Mouse (Mus musculus) large intestine, adult 2 months (tissue): ENCODE measurements around the gene Fgf22. TPM values are rescaled to one million over a fixed set of nuclear protein-coding genes. Genes with fewer than 3 reads are reported as not detected.
"Not testable (repeated sequence)": the region's sequence is repeated elsewhere in the genome, so short reads cannot be mapped to it uniquely, and the experiment has no call there.

ENCODE experiments used
- DNase-seq: peaks from one replicate; pipeline ENCODE4 v3.0.0-alpha.2; 2012; ENCODE audit warnings: low read depth, low spot score
- WGBS: fragments of 180-500 bp; shearing (Covaris S2); methylation state at CpG from one replicate; pipeline ENCODE4 v1.1.7; 2018; 5-methylcytosine and 5-hydroxymethylcytosine counted together
- polyA plus RNA-seq: library from polyadenylated mRNA; depleted of rRNA; stranded (reverse); fragments of >200 nt; gene quantifications from 2 replicates; pipeline ENCODE4 v1.2.3, GENCODE M21; 2012

Gene Fgf22
- polyA plus RNA-seq, 1 experiment = not detected

DNA sequence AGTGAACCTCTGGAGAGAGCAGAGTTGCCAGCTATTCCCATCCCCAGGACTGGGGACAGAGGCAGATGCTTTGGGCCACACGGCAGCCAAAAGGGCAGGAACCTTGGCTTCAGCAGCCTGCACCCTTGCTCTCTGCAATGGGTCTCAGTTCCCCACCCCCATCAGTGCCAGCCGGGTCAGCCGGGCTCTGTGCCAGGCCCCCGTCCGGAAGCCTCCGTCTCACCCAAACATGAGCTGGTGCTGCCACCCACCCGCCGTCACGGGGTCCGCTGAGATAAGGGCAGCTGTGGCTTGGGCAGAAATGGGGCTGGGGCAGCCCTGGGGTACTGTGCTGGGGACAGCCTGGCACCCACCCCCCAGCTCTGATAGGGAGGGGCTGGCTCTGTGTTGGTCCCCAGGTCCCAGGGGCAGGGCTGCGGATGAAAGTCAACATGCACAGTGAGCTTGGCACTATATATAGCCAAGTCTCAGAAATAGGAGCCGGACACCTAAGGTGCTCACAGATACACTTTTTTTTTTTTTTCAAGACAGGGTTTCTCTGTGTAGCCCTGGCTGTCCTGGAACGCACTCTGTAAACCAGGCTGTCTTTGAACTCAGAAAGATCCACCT is 25.4 kb upstream of the Fgf22 start:
- 66% methylated on average over 13 of the region's 13 CpGs for WGBS
- DNase-seq = no peak

DNA sequence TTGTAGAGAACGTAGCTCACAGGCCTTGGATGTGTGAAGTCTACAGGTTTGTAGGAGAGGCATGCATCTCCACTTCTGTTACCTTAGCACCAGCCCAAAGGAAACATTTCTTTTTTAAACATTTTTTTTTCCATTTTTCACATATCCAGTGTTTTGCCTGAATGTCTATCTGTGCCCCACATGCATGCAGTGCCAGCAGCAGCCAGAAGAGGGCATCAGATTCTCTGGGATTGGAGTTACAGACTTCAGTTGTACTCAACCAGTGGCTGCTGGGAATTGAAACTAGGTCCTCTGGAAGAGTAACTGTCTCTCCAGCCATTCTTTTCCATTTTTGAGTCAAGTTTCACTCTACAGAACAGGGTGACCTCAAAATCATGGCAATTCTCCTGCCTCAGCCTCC is 22.4 kb upstream of the Fgf22 start:
- WGBS = 95% methylated on average over 1 of the region's 1 CpGs
- DNase-seq = no peak

DNA sequence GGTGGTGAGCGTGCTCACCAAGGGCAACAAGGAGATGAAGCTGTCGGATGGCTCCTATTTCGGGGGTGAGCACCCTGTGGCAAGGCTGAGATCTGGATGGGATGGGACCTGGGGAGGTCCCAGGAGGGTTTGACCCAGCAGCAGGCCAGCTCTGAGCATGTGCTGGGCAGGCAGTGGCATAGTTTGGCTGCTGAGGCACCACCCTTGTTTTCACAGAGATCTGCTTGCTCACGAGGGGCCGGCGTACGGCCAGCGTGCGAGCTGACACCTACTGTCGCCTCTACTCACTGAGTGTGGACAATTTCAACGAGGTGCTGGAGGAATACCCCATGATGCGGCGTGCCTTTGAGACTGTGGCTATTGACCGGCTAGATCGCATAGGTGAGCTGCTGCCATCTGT is 21.0 kb upstream of the Fgf22 start:
- WGBS = 96% methylated on average over 15 of the region's 15 CpGs
- no peak for DNase-seq

DNA sequence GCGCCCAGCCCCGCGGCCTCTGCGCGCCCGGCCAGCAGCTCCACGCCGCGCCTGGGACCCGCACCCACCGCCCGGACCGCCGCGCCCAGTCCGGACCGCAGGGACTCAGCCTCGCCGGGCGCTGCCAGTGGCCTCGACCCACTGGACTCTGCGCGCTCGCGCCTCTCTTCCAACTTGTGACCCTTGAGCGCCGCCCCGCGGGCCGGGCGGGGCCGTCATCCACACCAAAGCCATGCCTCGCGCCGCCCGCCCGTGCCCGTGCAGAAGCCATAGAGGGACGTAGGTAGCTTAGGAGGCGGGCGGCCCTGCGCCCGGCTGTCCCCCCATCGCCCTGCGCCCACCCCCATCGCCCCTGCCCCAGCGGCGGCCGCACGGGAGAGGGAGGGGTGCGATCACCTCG is 19.5 kb upstream of the Fgf22 start:
- no peak for DNase-seq
- WGBS = 73% methylated on average over 51 of the region's 52 CpGs

- 88% methylated on average over 14 of the region's 14 CpGs for WGBS
- no peak for DNase-seq
These were observed 18.2 kb upstream of the Fgf22 start for GRCm38 (mm10) chr10:79736706-79737105.

GRCm38 (mm10) chr10:79738259-79738658 is 16.6 kb upstream of the Fgf22 start:
- 89% methylated on average over 10 of the region's 10 CpGs for WGBS

DNA sequence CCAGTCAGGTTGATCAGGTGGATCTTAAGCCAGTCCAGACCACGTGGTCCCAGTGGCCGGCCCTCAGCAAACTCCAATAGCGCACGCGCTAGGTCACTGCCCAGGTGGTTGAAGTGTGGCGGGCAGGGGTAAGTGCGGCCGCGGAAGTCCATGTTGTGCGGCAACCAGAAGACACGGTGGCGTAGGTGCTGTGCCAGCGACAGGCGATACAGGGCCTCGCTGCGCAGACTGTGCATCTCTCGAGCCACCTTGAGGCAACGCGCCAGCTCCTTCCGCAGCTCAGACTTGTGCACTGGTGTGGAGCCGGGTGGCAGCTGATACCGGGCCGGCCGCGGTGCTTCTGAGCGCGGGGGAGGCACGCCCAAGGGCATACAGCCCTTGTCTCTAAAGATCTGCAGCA is 15.6 kb upstream of the Fgf22 start:
- WGBS = 97% methylated on average over 28 of the region's 28 CpGs
- DNase-seq = no peak

More at GRCm38 (mm10) chr10:79738259-79738658, 16.6 kb upstream of the Fgf22 start:
- no peak for DNase-seq

GRCm38 (mm10) chr10:79740863-79741262 is 14.0 kb upstream of the Fgf22 start:
- 88% methylated on average over 11 of the region's 11 CpGs for WGBS
- no peak for DNase-seq

DNA sequence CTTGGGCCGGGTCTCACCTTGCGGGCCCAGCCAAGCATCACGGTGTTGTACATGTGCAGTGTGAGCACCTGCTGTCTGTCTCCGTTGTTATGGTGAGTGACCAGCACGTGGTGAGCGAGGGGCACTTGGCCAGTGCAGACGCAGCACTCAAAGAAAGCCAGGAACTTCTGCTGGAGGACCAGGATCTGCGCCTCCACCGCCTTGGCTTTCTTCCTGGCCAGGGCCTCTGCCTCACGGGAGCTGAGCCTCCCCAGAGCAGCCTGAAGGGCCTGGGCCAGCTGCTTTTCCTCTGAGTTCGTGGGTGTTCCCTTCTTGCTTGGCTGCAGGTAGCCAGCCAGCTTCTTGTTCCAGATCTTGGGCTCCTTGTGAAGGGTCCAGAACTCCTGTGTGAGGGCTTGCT is 11.7 kb upstream of the Fgf22 start:
- WGBS = 90% methylated on average over 11 of the region's 11 CpGs
- DNase-seq = no peak

GRCm38 (mm10) chr10:79743650-79744365 is 11.1 kb upstream of the Fgf22 start:
- WGBS = 94% methylated on average over 15 of the region's 15 CpGs
- no peak for DNase-seq

DNA sequence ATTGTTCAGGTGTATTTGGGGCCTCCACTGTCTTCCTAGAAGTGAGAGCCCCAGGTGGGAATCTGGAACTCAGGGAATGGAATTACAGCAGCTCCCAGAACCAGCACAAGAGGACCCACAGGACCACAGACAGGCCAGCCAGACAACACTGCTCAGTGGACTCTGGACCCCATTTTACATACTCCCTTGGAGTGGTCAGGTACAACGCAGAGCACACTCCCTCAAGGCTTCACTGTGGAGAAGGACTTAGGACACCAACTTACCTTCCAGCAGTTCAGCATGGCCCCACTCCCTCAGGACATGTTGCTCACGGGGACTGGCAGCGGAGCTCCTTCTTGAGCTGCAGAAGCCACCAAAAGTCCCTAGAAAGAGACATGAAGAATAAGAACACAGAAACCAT is 9.5 kb upstream of the Fgf22 start:
- DNase-seq = no peak
- WGBS = 74% methylated on average over 3 of the region's 3 CpGs

- peak; percentile 92 for DNase-seq
- 2% methylated on average over 38 of the region's 38 CpGs for WGBS
These were observed 8.7 kb upstream of the Fgf22 start, which contains the start of gene Polrmt for GRCm38 (mm10) chr10:79745898-79746773. Polrmt (minus strand) TSS chr10:79746581.

DNA sequence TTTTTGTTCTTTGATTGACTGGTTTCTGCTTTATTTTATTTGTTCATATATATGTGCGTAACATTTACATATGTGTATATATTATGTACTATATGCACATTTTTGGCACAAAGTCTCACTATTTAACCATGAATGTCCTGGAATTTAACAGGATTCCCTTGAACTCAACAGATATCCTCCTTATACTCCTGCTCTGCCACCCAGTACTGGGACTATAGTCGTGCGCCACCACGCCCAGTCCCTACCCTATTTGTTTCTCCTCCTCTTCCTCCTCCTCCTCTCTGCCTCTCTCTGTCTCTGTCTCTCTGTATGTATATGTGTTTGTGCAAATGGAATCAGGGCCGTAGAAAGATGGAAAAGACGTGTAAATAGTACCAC is 8.1 kb upstream of the Fgf22 start:
- DNase-seq = no peak
- 14% methylated on average over 6 of the region's 6 CpGs for WGBS

DNA sequence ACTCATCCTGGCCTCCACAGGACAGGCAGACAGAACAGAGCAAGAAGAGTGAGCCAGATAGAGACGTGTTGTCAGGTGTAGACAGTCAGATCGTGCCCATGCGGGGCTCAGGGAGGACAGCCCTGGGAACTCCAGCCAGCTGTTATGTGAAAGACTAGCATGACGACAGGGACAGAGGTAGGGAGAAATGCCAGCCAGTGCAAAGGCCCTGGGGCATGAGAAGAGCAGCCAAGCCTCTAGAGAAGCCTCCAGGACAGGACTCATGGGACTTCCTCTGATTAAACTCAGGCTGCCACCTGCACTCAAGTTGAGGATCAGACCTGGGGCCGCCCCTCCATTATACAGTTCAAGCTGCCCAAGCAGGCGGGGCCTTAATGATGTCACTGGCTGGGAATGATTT is 6.4 kb upstream of the Fgf22 start:
- 77% methylated on average over 6 of the region's 6 CpGs for WGBS

DNA sequence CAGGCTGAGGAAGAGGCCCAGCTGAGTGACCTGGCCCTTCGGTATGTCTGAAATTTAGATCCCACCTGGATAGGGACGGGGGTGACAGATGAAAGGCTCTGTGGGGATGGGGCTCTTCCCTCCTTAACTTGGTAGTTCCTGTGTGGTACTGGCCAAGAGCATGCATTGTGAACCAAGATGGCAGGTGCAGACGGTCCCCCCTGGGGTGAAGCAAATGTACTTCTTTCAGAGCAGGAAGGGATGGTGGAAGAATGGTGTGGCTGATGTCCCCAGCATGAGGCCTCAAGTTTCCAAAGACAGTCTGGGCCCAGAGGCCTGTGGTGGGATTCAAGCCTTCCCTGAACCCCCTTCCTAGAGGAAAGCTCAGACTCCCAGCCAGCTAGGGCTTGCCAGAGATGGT is 978 bp downstream of the Fgf22 start:
- 88% methylated on average over 3 of the region's 3 CpGs for WGBS
- no peak for DNase-seq

More for the DNA sequence above, 6.4 kb upstream of the Fgf22 start:
- no peak for DNase-seq

- WGBS = 88% methylated on average over 24 of the region's 24 CpGs
These were observed 1.8 kb downstream of the Fgf22 start for GRCm38 (mm10) chr10:79756660-79757059.

DNA sequence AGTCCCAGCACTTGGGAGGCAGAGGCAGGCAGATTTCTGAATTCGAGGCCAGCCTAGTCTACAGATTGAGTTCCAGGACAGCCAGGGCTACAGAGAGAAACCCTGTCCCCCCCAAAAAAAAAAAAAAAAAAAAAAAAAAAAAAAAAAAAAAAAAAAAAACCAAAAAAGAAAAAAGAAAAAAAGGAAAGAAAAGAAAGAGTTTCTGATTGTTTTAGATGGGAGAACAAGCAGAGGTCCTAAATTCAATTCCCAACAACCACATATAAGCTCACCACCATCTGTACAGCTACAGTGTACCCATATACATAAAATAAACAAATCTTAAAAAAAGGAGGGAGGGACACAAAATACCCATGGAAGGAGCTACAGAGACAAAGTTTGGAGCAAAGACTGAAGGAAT is 4.8 kb downstream of the Fgf22 start:
- DNase-seq = not testable (repeated sequence)
- 96% methylated on average over 1 of the region's 1 CpGs for WGBS

More at GRCm38 (mm10) chr10:79756660-79757059, 1.8 kb downstream of the Fgf22 start:
- no peak for DNase-seq

GRCm38 (mm10) chr10:79760603-79761143 is 5.8 kb downstream of the Fgf22 start:
- 90% methylated on average over 11 of the region's 11 CpGs for WGBS
- DNase-seq = no peak

GRCm38 (mm10) chr10:79762875-79763274 is 8.0 kb downstream of the Fgf22 start:
- no peak for DNase-seq
- 78% methylated on average over 3 of the region's 3 CpGs for WGBS

- 37% methylated on average over 7 of the region's 7 CpGs for WGBS
- DNase-seq = no peak
These were observed 9.4 kb downstream of the Fgf22 start for GRCm38 (mm10) chr10:79764234-79764633.
